Mouse (Mus musculus): ENCODE results near the gene Traf1. TPM values are rescaled to one million over a fixed set of nuclear protein-coding genes. Genes with fewer than 3 reads are reported as not detected.

The Traf1 gene
- total and polyA plus RNA-seq, 2 experiments from 2014 or later, result 1.4 to 3.0 TPM

GRCm38 (mm10) chr2:34913218-34914068 lies 48.1 kb downstream of the Traf1 start, which contains the start of gene Phf19:
TSS of gene Phf19 (minus strand) at chr2:34914026.
- DNase-seq (ENCODE audit: low spot score) (peak; percentile 14), ATAC-seq (ENCODE audit: low FRiP score) (peak; percentile 47)
- no peaks in the 10 kb centered on the region for H3K36me3 ChIP-seq (ENCODE audit: insufficient read depth, low read length)
- H3K27me3 ChIP-seq (ENCODE audit: insufficient read depth, low read length), result 0 out of 2 replicates have a peak, but pooled peaks cover 6% of the 10 kb centered on the region
- TF ChIP-seq CTCF (IDR thresholded peaks at IDR 0.05), result no peak
- peak within 1 kb of the TSS; percentile 97 for H3K4me2 ChIP-seq (ENCODE audit: low read depth, low read length, poor library complexity, severe bottlenecking)
- 1% methylated on average over 55 of the region's 64 CpGs for whole genome bisulfite sequencing
- H3K9me3 ChIP-seq (ENCODE audit: low read length), result no peaks in the 10 kb centered on the region
- H3K9ac ChIP-seq (replicated peaks; ENCODE audit: low read length, poor library complexity, severe bottlenecking), result peak within 1 kb of the TSS; percentile 59
- H3K27ac ChIP-seq (ENCODE audit: low read depth, low read length), result no peak within 1 kb of the TSS
- peak within 1 kb of the TSS; percentile 54 for H3K4me3 ChIP-seq (ENCODE audit: low read depth, low read length)
- peaks cover 3% of the 10 kb centered on the region; the same call in 1 of the 2 replicates for H3K4me1 ChIP-seq (ENCODE audit: insufficient read depth, low read length)

- ATAC-seq (ENCODE audit: low FRiP score) (no peak), DNase-seq (ENCODE audit: low spot score) (no peak)
- Histone ChIP-seq H3K27ac (ENCODE audit: low read depth, low read length) (no peak overlapping the region), H3K4me2 (ENCODE audit: low read depth, low read length, poor library complexity, severe bottlenecking) (no peak overlapping the region; the same call in 1 of the 2 replicates), H3K4me3 (ENCODE audit: low read depth, low read length) (no peak overlapping the region), H3K9me3 (ENCODE audit: low read length) (no peaks in the 10 kb centered on the region), H3K4me1 (ENCODE audit: insufficient read depth, low read length) (peaks cover 3% of the 10 kb centered on the region; the same call in 1 of the 2 replicates), H3K36me3 (ENCODE audit: insufficient read depth, low read length) (no peaks in the 10 kb centered on the region), H3K27me3 (ENCODE audit: insufficient read depth, low read length) (0 out of 2 replicates have a peak, but pooled peaks cover 6% of the 10 kb centered on the region), H3K9ac (replicated peaks; ENCODE audit: low read length, poor library complexity, severe bottlenecking) (no peak overlapping the region)
- 48% methylated on average over 7 of the region's 7 CpGs for WGBS
- no peak for TF ChIP-seq CTCF (IDR thresholded peaks at IDR 0.05)
Observed at GRCm38 (mm10) chr2:34912613-34913012, 49.0 kb downstream of the Traf1 start.

- DNase-seq (ENCODE audit: low spot score) (no peak), ATAC-seq (ENCODE audit: low FRiP score) (no peak)
- Histone ChIP-seq H3K27ac (ENCODE audit: low read depth, low read length) (no peak overlapping the region), H3K9ac (replicated peaks; ENCODE audit: low read length, poor library complexity, severe bottlenecking) (no peak overlapping the region), H3K9me3 (ENCODE audit: low read length) (no peaks in the 10 kb centered on the region), H3K4me3 (ENCODE audit: low read depth, low read length) (no peak overlapping the region), H3K4me1 (ENCODE audit: insufficient read depth, low read length) (peaks cover 3% of the 10 kb centered on the region; the same call in 1 of the 2 replicates), H3K36me3 (ENCODE audit: insufficient read depth, low read length) (no peaks in the 10 kb centered on the region), H3K27me3 (ENCODE audit: insufficient read depth, low read length) (0 out of 2 replicates have a peak, but pooled peaks cover 6% of the 10 kb centered on the region), H3K4me2 (ENCODE audit: low read depth, low read length, poor library complexity, severe bottlenecking) (no peak overlapping the region)
- 88% methylated on average over 5 of the region's 5 CpGs for WGBS
- TF ChIP-seq CTCF (IDR thresholded peaks at IDR 0.05), result no peak
Observed at GRCm38 (mm10) chr2:34911871-34912270, 49.7 kb downstream of the Traf1 start.

- no peak for ATAC-seq (ENCODE audit: low FRiP score)
- Histone ChIP-seq H3K27me3 (ENCODE audit: insufficient read depth, low read length) (0 out of 2 replicates have a peak, but pooled peaks cover 3% of the 10 kb centered on the region), H3K4me1 (ENCODE audit: insufficient read depth, low read length) (peaks cover 3% of the 10 kb centered on the region; the same call in 1 of the 2 replicates)
Observed at GRCm38 (mm10) chr2:34909719-34910118, 51.9 kb downstream of the Traf1 start.

GRCm38 (mm10) chr2:34906861-34907604 lies 54.5 kb downstream of the Traf1 start:
- H3K4me3 ChIP-seq (ENCODE audit: low read depth, low read length), result no peak overlapping the region
- no peak overlapping the region for H3K4me2 ChIP-seq (ENCODE audit: low read depth, low read length, poor library complexity, severe bottlenecking)
- H3K27ac ChIP-seq (ENCODE audit: low read depth, low read length), result no peak overlapping the region
- H3K36me3 ChIP-seq (ENCODE audit: insufficient read depth, low read length), result no peaks in the 10 kb centered on the region
- H3K27me3 ChIP-seq (ENCODE audit: insufficient read depth, low read length), result no peaks in the 10 kb centered on the region
- TF ChIP-seq CTCF (IDR thresholded peaks at IDR 0.05), result 0 out of 2 replicates have a peak, but pooled peaks have one; percentile 5
- no peaks in the 10 kb centered on the region for H3K9me3 ChIP-seq (ENCODE audit: low read length)
- DNase-seq (ENCODE audit: low spot score), result no peak
- ATAC-seq (ENCODE audit: low FRiP score), result no peak
- H3K9ac ChIP-seq (replicated peaks; ENCODE audit: low read length, poor library complexity, severe bottlenecking), result no peak overlapping the region
- WGBS, result 47% methylated on average over 12 of the region's 12 CpGs
- H3K4me1 ChIP-seq (ENCODE audit: insufficient read depth, low read length), result peaks cover 5% of the 10 kb centered on the region; the same call in 1 of the 2 replicates

More at GRCm38 (mm10) chr2:34909719-34910118, 51.9 kb downstream of the Traf1 start:
- Histone ChIP-seq H3K36me3 (ENCODE audit: insufficient read depth, low read length) (no peaks in the 10 kb centered on the region), H3K9ac (replicated peaks; ENCODE audit: low read length, poor library complexity, severe bottlenecking) (no peak overlapping the region), H3K4me2 (ENCODE audit: low read depth, low read length, poor library complexity, severe bottlenecking) (no peak overlapping the region), H3K9me3 (ENCODE audit: low read length) (no peaks in the 10 kb centered on the region), H3K27ac (ENCODE audit: low read depth, low read length) (no peak overlapping the region), H3K4me3 (ENCODE audit: low read depth, low read length) (no peak overlapping the region)
- no peak for DNase-seq (ENCODE audit: low spot score)
- no peak for TF ChIP-seq CTCF (IDR thresholded peaks at IDR 0.05)
- 87% methylated on average over 4 of the region's 4 CpGs for WGBS

Data from midbrain, postnatal 0 days (tissue).